Mouse (Mus musculus) gastrocnemius, adult 18-20 months (tissue): ENCODE measurements around the gene Spaca9. TPM values are rescaled to one million over a fixed set of nuclear protein-coding genes. Genes with fewer than 3 reads are reported as not detected.

Experiments used
- DNase-seq: peaks from one replicate; pipeline ENCODE4 v3.0.0; 2021; ENCODE audit warnings: low spot score
- long read RNA-seq, 2 experiments: library from polyadenylated mRNA; stranded (forward); transcript quantifications; one replicate each; pipeline ENCODE4 v2.0.0; 2021
- total RNA-seq, 2 experiments: library from RNA; stranded (reverse); gene quantifications; 2 replicates each; pipeline ENCODE4 v1.2.3; 2021

The Spaca9 gene
- not detected for total RNA-seq
- long read RNA-seq, experiment 1 = 0 reads
- long read RNA-seq, experiment 2 = 0 reads

GRCm38 (mm10) chr2:28699361-28700335 lies at the start of gene Spaca9, which contains the start of gene Ak8:
TSS of gene Spaca9 (minus strand) at chr2:28699727.
TSS of gene Ak8 (plus strand) at chr2:28700164.
- DNase-seq = peak; percentile 62

DNA sequence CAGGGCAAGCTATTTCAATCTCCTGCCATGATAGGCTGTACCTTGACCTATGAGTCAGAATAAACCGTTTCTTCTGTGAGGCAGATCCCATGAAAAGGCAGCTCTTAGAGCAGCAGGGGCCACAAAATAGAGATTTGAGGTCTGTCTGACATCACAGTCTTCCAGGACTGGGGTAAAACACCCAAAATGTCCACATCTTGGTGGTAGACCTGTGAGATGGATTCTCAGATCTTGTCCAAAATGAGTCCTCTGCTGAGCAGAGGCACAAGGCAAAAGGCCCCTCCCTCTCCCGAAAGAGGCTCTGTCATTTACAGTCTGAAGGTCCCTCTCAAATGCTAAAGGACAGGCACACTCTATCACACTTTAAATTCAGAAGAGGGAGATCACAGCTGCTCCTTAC lies 48.2 kb upstream of the Spaca9 start:
- no peak for DNase-seq

DNA sequence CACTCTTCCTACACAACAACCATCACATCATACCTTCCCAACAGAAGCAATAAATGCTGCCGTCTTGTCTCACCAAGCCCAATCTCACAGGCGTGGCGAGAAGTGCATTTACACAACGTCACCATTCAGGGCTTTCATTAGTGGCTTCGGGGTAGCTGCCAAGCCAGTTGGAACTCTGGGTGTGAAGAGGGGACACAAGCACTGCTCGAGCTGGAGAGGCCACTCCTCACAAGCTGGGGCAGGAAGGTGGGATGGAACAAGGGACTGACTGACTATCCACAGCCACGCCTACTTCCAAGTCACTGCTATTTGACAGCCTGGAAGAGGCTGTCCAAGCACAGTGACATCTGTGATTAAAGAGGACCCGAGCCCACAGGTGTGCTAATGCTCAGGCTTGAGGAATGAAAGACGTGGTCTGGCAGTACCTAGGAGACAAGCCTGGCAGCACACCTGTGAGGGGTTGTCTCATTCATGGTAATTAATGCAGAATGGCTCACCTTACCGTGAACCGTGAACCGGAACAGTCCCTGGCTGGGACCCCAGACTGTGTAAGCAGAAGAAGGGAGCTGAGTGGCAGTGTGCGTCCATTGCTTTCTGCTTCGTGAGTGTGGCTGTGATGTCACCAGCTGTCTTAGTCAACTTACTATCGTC lies 47.3 kb upstream of the Spaca9 start:
- DNase-seq = no peak

- no peak for DNase-seq
Observed at GRCm38 (mm10) chr2:28742701-28743100, 43.2 kb upstream of the Spaca9 start.

- no peak for DNase-seq
Observed at GRCm38 (mm10) chr2:28740159-28740558, 40.6 kb upstream of the Spaca9 start.

DNA sequence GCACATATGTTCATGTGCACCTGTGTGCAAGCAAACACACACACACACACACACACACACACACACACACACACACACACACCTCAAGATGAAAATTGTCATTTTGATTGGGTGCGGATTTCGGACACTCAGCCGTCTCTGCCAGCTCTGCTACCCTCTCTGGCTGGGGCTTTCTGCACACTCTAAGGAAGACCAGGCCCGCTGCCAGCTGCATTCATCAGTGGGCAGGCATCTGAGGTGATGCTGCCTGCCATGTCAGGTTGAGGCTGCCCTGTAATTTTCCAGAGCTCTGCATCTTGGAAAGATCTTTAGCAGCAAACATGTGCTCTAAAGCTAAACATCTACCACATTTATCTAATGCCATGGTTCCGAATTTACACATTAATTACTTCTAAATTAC lies 37.6 kb upstream of the Spaca9 start:
- no peak for DNase-seq

DNA sequence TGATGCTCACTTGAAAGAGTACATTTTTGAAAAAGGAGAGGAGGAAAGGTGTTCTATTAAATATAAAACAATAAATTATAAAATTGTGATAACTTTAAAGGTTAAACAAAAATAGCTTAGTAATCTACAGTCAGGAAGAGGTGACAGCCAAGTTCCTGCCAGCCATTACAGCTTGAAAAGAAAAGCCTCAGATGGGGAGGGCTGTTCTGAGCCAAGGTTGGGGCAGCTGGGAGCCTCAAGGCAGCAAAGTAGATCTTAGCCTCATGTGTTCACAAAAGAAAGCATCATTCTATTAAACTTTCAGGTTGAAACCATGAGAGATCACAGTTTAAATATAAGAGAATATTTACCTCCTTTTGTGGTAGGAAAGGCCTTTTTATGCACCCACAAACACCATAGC lies 31.1 kb upstream of the Spaca9 start:
- DNase-seq = no peak

- no peak for DNase-seq
Observed at GRCm38 (mm10) chr2:28727786-28728404, 28.4 kb upstream of the Spaca9 start.

DNA sequence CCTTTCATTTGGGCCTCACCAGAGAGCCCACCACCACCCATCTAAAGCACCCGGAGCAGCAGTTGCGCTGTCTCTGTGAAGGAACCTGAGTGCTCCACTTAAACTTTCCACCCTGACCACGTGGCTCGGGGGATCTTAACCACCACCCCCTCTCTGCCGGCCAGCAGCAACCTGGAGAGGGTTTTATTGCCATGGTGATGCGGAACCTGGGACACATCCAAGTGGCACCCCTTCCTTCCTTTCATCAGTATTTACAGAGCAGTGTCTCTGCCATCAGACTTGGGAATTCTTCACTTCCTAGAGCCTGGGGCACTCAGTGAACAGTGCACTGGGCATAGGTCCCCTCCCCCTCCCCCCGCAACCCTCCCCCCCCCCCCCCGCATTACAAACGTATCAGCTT lies 24.4 kb upstream of the Spaca9 start:
- DNase-seq = no peak

GRCm38 (mm10) chr2:28722419-28722818 lies 22.9 kb upstream of the Spaca9 start:
- no peak for DNase-seq

DNA sequence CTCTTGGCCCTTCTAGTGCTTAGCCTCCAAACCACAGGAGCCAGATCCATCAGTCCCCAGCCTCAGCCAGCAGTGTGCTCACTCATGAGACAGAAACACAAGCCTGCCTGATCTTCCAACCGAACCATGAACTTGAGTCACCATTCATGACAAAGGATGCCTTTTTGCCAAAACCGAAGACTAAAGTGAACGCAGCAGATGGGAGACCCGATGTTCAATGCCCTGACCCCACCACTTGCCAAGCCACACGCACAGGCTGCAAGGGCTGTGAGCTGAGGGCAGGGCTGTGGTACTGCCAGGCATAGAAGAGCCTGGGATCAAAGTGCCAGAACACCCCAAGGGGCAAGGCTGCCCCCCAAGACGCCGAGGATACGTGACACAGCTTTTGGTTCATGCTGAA lies 13.5 kb upstream of the Spaca9 start:
- no peak for DNase-seq

- DNase-seq = no peak
Observed at GRCm38 (mm10) chr2:28706787-28707186, 7.3 kb upstream of the Spaca9 start.

DNA sequence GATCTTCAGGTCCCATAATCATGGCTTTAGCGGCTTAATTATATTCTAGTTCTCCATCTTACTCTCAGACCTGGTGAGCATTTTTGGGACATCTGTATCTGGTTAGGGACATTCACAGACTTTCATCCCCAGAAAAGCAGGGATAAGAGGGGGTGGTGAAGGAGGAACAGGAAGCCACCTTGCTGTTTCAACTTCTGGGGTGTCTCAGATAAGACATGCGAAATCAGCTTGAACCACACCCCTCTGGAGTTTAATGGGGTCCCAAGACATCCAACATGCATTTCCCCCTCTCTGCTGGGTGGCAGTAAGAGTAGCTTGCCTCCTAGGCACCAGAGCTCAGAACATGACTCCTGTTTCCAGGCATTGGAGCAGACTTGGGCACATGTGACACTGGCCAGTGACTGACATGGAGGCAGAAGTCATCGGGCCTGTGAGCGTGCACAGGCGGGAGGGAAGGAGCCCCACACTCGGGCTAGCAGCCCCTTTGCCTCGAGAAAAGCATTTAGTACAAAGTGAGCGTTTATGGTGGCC lies 6.6 kb upstream of the Spaca9 start:
- no peak for DNase-seq

GRCm38 (mm10) chr2:28701646-28702262 lies 2.2 kb upstream of the Spaca9 start:
- no peak for DNase-seq

DNA sequence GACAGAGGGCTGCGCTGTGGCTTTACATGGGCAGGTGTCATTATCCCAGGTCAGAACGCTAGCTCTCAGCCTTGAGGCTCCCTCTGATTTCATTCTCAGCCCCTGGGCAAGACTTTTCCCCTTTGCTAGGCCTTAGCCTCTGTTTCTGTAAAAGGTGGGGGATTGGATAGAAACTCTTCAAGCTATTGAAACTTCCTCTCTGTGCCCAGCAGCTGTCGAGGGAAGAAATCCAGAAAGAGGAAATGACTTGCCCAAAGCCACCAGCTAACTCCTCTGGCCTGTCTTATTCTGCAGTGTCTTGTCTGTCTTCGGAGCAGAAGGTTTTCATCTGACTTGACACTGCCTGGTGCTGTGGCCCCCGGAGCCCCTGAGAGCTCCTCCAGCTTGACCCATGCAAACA lies 961 bp downstream of the Spaca9 start:
- no peak for DNase-seq

DNA sequence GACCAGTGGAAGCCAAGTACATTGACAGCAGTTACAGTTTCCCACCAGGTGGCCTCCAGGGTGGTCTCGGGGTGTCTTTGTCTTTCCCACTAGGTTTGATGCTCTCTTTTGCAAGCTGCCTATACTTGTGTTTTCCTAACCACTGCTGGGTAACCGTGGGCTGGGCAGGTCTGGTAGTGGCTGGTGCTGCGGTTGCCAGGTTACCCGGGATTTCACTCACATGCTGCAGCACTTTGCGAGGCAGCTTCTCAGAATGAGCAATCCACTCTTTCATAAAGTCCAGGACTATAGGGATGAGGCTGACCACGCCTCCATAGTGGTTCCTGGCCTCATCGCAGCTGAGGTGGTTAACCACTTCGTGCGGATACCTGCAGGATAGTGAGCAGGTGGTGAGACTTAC lies 6.8 kb downstream of the Spaca9 start:
- no peak for DNase-seq

GRCm38 (mm10) chr2:28688431-28688830 lies 11.1 kb downstream of the Spaca9 start:
- DNase-seq = no peak

DNA sequence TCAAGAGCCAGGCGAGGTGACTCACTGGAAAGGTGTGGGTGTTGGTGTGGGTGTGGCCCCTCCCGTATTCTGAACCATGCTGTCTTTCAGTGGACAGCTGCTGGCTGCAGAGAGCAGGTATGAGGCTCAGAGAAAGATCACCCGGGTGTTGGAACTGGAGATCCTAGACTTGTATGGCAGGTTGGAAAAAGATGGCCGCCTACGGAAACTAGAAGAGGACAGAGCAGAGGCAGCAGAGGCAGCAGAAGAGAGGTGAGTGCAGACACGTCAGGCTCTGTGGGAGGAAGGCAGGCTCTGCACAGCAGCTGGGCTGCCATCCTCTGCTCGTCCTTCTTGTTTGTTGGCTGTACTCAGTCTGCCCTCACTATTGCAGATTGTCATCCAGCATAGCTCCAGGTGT lies 13.6 kb downstream of the Spaca9 start:
- DNase-seq = no peak

DNA sequence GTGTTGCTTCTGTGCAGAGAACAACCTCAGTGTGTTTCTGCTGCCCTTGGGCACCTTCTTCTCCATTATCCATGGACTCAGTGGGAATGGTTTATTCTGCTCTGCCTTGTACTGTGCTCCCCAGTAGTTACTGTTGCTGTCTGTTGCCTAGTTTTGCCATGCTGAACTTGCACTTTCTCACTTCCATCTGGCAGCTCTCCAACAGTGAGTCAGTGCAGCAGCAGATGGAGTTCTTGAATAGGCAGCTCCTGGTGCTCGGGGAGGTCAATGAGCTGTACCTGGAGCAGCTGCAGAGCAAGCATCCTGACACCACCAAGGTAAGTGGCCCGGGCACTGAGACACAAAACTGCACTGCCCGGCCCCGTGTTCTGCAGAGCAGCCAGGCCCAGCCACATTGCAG lies 17.8 kb downstream of the Spaca9 start:
- DNase-seq = peak; percentile 39

- DNase-seq = no peak
Observed at GRCm38 (mm10) chr2:28680710-28681109, 18.8 kb downstream of the Spaca9 start.

- no peak for DNase-seq
Observed at GRCm38 (mm10) chr2:28676005-28676404, 23.5 kb downstream of the Spaca9 start.
